Mouse (Mus musculus): ENCODE results near the gene Fancm. TPM values are rescaled to one million over a fixed set of nuclear protein-coding genes. Genes with fewer than 3 reads are reported as not detected.
"Not testable (repeated sequence)": the region's sequence is repeated elsewhere in the genome, so short reads cannot be mapped to it uniquely, and the experiment has no call there.

Gene Fancm
- 10 to 100 TPM; 11.4 to 19.9 (median 15.4) TPM for total RNA-seq (2022)

- DNase-seq (ENCODE audit: low spot score in 2 of 2): peak; percentile 78 to 88
These were observed at the start of gene Fancm for GRCm38 (mm10) chr12:65075085-65075732. Gene Fancm (plus strand): TSS chr12:65075603.

- DNase-seq (ENCODE audit: low spot score in 2 of 2): no peak
These were observed 39.6 kb upstream of the Fancm start for GRCm38 (mm10) chr12:65035839-65036189.

- peak; percentile 82 to 83 for DNase-seq (ENCODE audit: low spot score in 2 of 2)
These were observed 39.1 kb upstream of the Fancm start, which contains the start of gene Prpf39 for GRCm38 (mm10) chr12:65036190-65036870. Gene Prpf39 (plus strand): TSS chr12:65036333.

- no peak for DNase-seq (ENCODE audit: low spot score in 2 of 2)
These were observed 38.4 kb upstream of the Fancm start for GRCm38 (mm10) chr12:65036892-65037545.

- no peak for DNase-seq (ENCODE audit: low spot score in 2 of 2)
These were observed 37.9 kb upstream of the Fancm start for GRCm38 (mm10) chr12:65037546-65037937.

GRCm38 (mm10) chr12:65048799-65049198, 26.6 kb upstream of the Fancm start:
- DNase-seq (ENCODE audit: low spot score in 2 of 2): no peak

GRCm38 (mm10) chr12:65058203-65058602, 17.2 kb upstream of the Fancm start:
- DNase-seq (ENCODE audit: low spot score in 2 of 2): no peak

- no peak for DNase-seq (ENCODE audit: low spot score in 2 of 2)
These were observed 14.3 kb upstream of the Fancm start for GRCm38 (mm10) chr12:65061082-65061481.

GRCm38 (mm10) chr12:65065241-65065640, 10.2 kb upstream of the Fancm start:
- no peak for DNase-seq (ENCODE audit: low spot score in 2 of 2)

- DNase-seq (ENCODE audit: low spot score in 2 of 2): no peak
These were observed 9.2 kb upstream of the Fancm start for GRCm38 (mm10) chr12:65066234-65066633.

GRCm38 (mm10) chr12:65068409-65068808, 7.0 kb upstream of the Fancm start:
- no peak for DNase-seq (ENCODE audit: low spot score in 2 of 2)

GRCm38 (mm10) chr12:65072911-65073610, 2.3 kb upstream of the Fancm start:
- DNase-seq (ENCODE audit: low spot score in 2 of 2): no peak

GRCm38 (mm10) chr12:65073611-65074178, 1.7 kb upstream of the Fancm start, which contains the start of gene Fkbp3:
Gene Fkbp3 (minus strand): TSS chr12:65074007.
- DNase-seq (ENCODE audit: low spot score in 2 of 2): peak; percentile 94 to 96

- no peak for DNase-seq (ENCODE audit: low spot score in 2 of 2)
These were observed 752 bp upstream of the Fancm start for GRCm38 (mm10) chr12:65074651-65075050.

- peak in 1 of 2 experiments; percentile 30 for DNase-seq (ENCODE audit: low spot score in 2 of 2)
These were observed 419 bp downstream of the Fancm start for GRCm38 (mm10) chr12:65075733-65076310.

- DNase-seq (ENCODE audit: low spot score in 2 of 2): no peak
These were observed 1.5 kb downstream of the Fancm start for GRCm38 (mm10) chr12:65076906-65077305.

- DNase-seq (ENCODE audit: low spot score in 2 of 2): no peak
These were observed 33.3 kb downstream of the Fancm start for GRCm38 (mm10) chr12:65108746-65109145.

GRCm38 (mm10) chr12:65111503-65111902, 36.1 kb downstream of the Fancm start:
- DNase-seq (ENCODE audit: low spot score in 2 of 2): no peak

- DNase-seq (ENCODE audit: low spot score in 2 of 2): peak in 1 of 2 experiments; percentile 35
These were observed 37.4 kb downstream of the Fancm start for GRCm38 (mm10) chr12:65112811-65113210.

- no peak for DNase-seq (ENCODE audit: low spot score in 2 of 2)
These were observed 38.5 kb downstream of the Fancm start for GRCm38 (mm10) chr12:65113925-65114324.

- DNase-seq (ENCODE audit: low spot score in 2 of 2): not testable (repeated sequence)
These were observed 39.6 kb downstream of the Fancm start for GRCm38 (mm10) chr12:65114978-65115377.

All from left cerebral cortex, adult 8-10 months (tissue).